Mouse (Mus musculus) gonadal fat pad, adult 2 months (tissue): ENCODE data around the gene Ipo5. TPM values are rescaled to one million over a fixed set of nuclear protein-coding genes. Genes with fewer than 3 reads are reported as not detected.
A peak's percentile ranks its signal among the peaks of the same experiment; 100 is the strongest.

Experiments
- DNase-seq: peaks from one replicate; pipeline ENCODE4 v3.0.0-alpha.2; 2012; ENCODE audit warnings: low read depth
- polyA plus RNA-seq: library from polyadenylated mRNA; depleted of rRNA; stranded (reverse); fragments of >200 nt; gene quantifications from 2 replicates; pipeline ENCODE4 v1.2.3, GENCODE M21; 2012

The Ipo5 gene
- polyA plus RNA-seq, 1 experiment = 28.6 TPM

- no peak for DNase-seq
Observed at GRCm38 (mm10) chr14:120924044-120924443, 13.0 kb downstream of the Ipo5 start.

GRCm38 (mm10) chr14:120925731-120926585 is 14.9 kb downstream of the Ipo5 start:
- no peak for DNase-seq

- DNase-seq = no peak
Observed at GRCm38 (mm10) chr14:120931236-120931635, 20.2 kb downstream of the Ipo5 start.

- DNase-seq = no peak
Observed at GRCm38 (mm10) chr14:120933624-120934023, 22.6 kb downstream of the Ipo5 start.

GRCm38 (mm10) chr14:120937102-120937501 is 26.1 kb downstream of the Ipo5 start:
- no peak for DNase-seq

- no peak for DNase-seq
Observed at GRCm38 (mm10) chr14:120942803-120943202, 31.8 kb downstream of the Ipo5 start.

GRCm38 (mm10) chr14:120945146-120945545 is 34.1 kb downstream of the Ipo5 start:
- DNase-seq = no peak

- no peak for DNase-seq
Observed at GRCm38 (mm10) chr14:120947104-120947503, 36.1 kb downstream of the Ipo5 start.

- DNase-seq = no peak
Observed at GRCm38 (mm10) chr14:120949002-120949401, 38.0 kb downstream of the Ipo5 start.

GRCm38 (mm10) chr14:120950068-120950467 is 39.0 kb downstream of the Ipo5 start:
- no peak for DNase-seq

- no peak for DNase-seq
Observed at GRCm38 (mm10) chr14:120952434-120952833, 41.4 kb downstream of the Ipo5 start.

GRCm38 (mm10) chr14:120960551-120960950 is 49.5 kb downstream of the Ipo5 start:
- no peak for DNase-seq

- DNase-seq = no peak
Observed at GRCm38 (mm10) chr14:120960991-120961390, 50.0 kb downstream of the Ipo5 start.

- DNase-seq = no peak
Observed at GRCm38 (mm10) chr14:120967072-120967471, 56.0 kb downstream of the Ipo5 start.

GRCm38 (mm10) chr14:120968723-120969122 is 57.7 kb downstream of the Ipo5 start:
- no peak for DNase-seq

- DNase-seq = peak; percentile 41
Observed at GRCm38 (mm10) chr14:120969673-120970072, 58.6 kb downstream of the Ipo5 start.

- no peak for DNase-seq
Observed at GRCm38 (mm10) chr14:120970637-120971036, 59.6 kb downstream of the Ipo5 start.

- no peak for DNase-seq
Observed at GRCm38 (mm10) chr14:120971313-120971712, 60.3 kb downstream of the Ipo5 start.

GRCm38 (mm10) chr14:120979559-120979958 is 68.5 kb downstream of the Ipo5 start:
- DNase-seq = no peak

GRCm38 (mm10) chr14:120989126-120989525 is 78.1 kb downstream of the Ipo5 start:
- DNase-seq = no peak
